Mouse (Mus musculus): ENCODE measurements around the gene Ak2. TPM values are rescaled to one million over a fixed set of nuclear protein-coding genes. Genes with fewer than 3 reads are reported as not detected.

The Ak2 gene
- polyA plus RNA-seq, 2 experiments = 127 to 165 TPM

DNA sequence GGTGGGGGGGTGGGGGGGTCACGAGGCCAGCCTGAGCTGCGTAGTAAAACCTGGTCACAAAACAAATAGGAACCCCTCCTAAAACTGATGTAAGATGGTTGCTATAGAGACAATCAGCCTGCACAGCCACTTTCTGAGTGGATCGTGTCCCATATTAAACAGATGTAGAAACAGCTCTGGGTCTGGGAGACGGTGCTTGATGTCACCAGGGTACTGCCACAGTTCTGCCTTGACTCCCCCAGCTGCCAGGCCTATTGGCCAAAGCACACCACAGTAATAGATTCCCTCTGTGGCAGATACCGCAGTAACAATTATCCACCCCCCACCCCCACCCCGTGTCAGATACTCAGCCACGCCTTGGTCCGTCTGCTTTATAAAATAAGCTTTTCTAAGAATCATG lies 6.6 kb downstream of the Ak2 start:
- Histone ChIP-seq H3K9ac (ENCODE audit: low read depth, low read length, severe bottlenecking) (no peak overlapping the region), H3K4me1 (ENCODE audit: control insufficient read depth, insufficient read depth, low read length) (peaks cover 23% of the 10 kb centered on the region), H3K27me3 (ENCODE audit: control insufficient read depth, insufficient read depth, low read length) (no peaks in the 10 kb centered on the region), H3K4me2 (replicated peaks; ENCODE audit: low read depth, low read length, severe bottlenecking) (no peak overlapping the region), H3K9me3 (ENCODE audit: control insufficient read depth, low read length) (no peaks in the 10 kb centered on the region), H3K4me3 (replicated peaks; ENCODE audit: low read length) (no peak overlapping the region), H3K27ac (replicated peaks; ENCODE audit: low read depth, low read length) (no peak overlapping the region), H3K36me3 (ENCODE audit: control insufficient read depth, insufficient read depth, low read length) (peaks cover 53% of the 10 kb centered on the region)
- no peak for ATAC-seq (ENCODE audit: low FRiP score, low read depth)
- DNase-seq (ENCODE audit: low spot score) = no peak
- TF ChIP-seq POLR2A (IDR thresholded peaks at IDR 0.05; ENCODE audit: borderline replicate concordance, extremely low read depth, insufficient read depth, insufficient read length) = no peak
- WGBS = 49% methylated on average over 8 of the region's 8 CpGs

DNA sequence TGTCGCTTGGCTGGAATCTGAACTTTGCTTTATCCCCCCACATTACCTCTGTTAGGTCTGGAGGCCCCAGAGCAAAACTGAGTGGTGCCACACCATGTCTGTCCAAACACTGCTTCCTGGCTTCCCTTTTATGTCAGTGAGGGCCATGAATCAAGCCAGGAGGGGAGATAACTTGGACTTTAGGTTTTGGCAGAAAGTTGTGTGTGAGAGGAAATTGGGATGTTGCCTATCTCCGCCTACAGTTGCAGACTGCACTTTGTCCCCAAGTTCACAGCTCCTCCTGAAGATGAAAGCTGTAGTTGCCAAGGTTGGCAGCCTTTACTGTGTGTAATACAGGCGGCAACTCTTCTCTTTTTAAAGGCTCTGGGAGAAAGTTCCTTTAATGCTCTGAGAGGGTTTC lies 9.0 kb downstream of the Ak2 start:
- ATAC-seq (ENCODE audit: low FRiP score, low read depth) (no peak), DNase-seq (ENCODE audit: low spot score) (no peak)
- 91% methylated on average over 3 of the region's 3 CpGs for WGBS
- H3K36me3 ChIP-seq (ENCODE audit: control insufficient read depth, insufficient read depth, low read length) = peaks cover 68% of the 10 kb centered on the region
- no peak overlapping the region for H3K27ac ChIP-seq (replicated peaks; ENCODE audit: low read depth, low read length)
- TF ChIP-seq POLR2A (IDR thresholded peaks at IDR 0.05; ENCODE audit: borderline replicate concordance, extremely low read depth, insufficient read depth, insufficient read length) = no peak
- peaks cover 11% of the 10 kb centered on the region; the same call in 1 of the 2 replicates for H3K4me1 ChIP-seq (ENCODE audit: control insufficient read depth, insufficient read depth, low read length)
- H3K9me3 ChIP-seq (ENCODE audit: control insufficient read depth, low read length) = no peaks in the 10 kb centered on the region
- no peak overlapping the region for H3K4me3 ChIP-seq (replicated peaks; ENCODE audit: low read length)
- no peak overlapping the region for H3K9ac ChIP-seq (ENCODE audit: low read depth, low read length, severe bottlenecking)
- no peak overlapping the region for H3K4me2 ChIP-seq (replicated peaks; ENCODE audit: low read depth, low read length, severe bottlenecking)
- H3K27me3 ChIP-seq (ENCODE audit: control insufficient read depth, insufficient read depth, low read length) = no peaks in the 10 kb centered on the region

DNA sequence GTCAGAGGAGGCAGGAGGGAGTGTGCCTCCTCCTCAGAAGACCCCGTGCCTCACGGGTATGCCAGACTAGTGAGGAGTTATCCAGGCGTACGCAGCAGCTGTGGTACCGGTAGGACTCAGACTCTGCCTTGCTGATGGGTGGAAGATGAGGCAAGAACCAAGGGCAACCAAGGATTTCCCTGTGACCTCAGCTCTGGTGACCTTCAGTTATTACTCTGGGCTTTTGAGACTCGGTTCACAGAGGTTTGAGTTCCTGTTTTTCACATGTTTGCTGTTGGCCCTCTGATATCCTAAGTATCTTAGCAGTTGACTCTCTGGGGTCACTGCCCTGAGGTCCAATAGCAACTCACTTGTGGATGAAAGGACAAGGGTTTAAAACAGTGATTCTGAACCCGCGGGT lies 12.0 kb downstream of the Ak2 start:
- ATAC-seq (ENCODE audit: low FRiP score, low read depth) (no peak), DNase-seq (ENCODE audit: low spot score) (no peak)
- H3K36me3 ChIP-seq (ENCODE audit: control insufficient read depth, insufficient read depth, low read length) = peaks cover 86% of the 10 kb centered on the region
- WGBS = 92% methylated on average over 8 of the region's 8 CpGs
- no peaks in the 10 kb centered on the region for H3K9me3 ChIP-seq (ENCODE audit: control insufficient read depth, low read length)
- H3K4me1 ChIP-seq (ENCODE audit: control insufficient read depth, insufficient read depth, low read length) = peaks cover 3% of the 10 kb centered on the region; the same call in 1 of the 2 replicates
- H3K27ac ChIP-seq (replicated peaks; ENCODE audit: low read depth, low read length) = no peak overlapping the region
- TF ChIP-seq POLR2A (IDR thresholded peaks at IDR 0.05; ENCODE audit: borderline replicate concordance, extremely low read depth, insufficient read depth, insufficient read length) = no peak
- H3K27me3 ChIP-seq (ENCODE audit: control insufficient read depth, insufficient read depth, low read length) = no peaks in the 10 kb centered on the region
- H3K4me2 ChIP-seq (replicated peaks; ENCODE audit: low read depth, low read length, severe bottlenecking) = no peak overlapping the region
- H3K4me3 ChIP-seq (replicated peaks; ENCODE audit: low read length) = no peak overlapping the region
- no peak overlapping the region for H3K9ac ChIP-seq (ENCODE audit: low read depth, low read length, severe bottlenecking)

DNA sequence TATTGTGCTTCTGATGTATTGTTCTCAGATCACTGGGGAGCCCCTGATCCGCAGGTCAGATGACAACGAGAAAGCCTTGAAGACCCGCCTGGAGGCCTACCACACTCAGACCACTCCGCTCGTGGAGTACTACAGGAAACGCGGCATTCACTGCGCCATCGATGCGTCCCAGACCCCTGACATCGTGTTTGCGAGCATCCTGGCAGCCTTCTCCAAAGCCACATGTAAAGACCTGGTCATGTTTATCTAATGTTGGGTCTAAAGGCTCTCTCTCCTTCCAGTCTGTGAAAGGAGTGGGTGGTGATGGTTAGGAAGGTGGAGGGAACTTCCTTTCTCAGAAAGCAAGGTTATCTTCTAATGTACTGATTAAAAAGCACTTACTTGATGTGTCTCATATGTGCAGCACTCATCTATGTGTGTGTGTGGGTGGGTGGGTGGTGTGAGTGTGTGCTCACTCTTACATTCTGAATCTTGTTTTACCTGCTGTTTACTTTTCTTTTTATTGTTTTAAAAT lies 16.3 kb downstream of the Ak2 start:
- DNase-seq (ENCODE audit: low spot score) (no peak), ATAC-seq (ENCODE audit: low FRiP score, low read depth) (no peak)
- H3K4me2 ChIP-seq (replicated peaks; ENCODE audit: low read depth, low read length, severe bottlenecking) = no peak overlapping the region
- H3K27me3 ChIP-seq (ENCODE audit: control insufficient read depth, insufficient read depth, low read length) = no peaks in the 10 kb centered on the region
- H3K36me3 ChIP-seq (ENCODE audit: control insufficient read depth, insufficient read depth, low read length) = peaks cover 76% of the 10 kb centered on the region
- no peak overlapping the region for H3K27ac ChIP-seq (replicated peaks; ENCODE audit: low read depth, low read length)
- no peak overlapping the region for H3K4me3 ChIP-seq (replicated peaks; ENCODE audit: low read length)
- no peak overlapping the region for H3K9ac ChIP-seq (ENCODE audit: low read depth, low read length, severe bottlenecking)
- H3K9me3 ChIP-seq (ENCODE audit: control insufficient read depth, low read length) = no peaks in the 10 kb centered on the region
- WGBS = 79% methylated on average over 12 of the region's 12 CpGs
- H3K4me1 ChIP-seq (ENCODE audit: control insufficient read depth, insufficient read depth, low read length) = no peaks in the 10 kb centered on the region
- no peak for TF ChIP-seq POLR2A (IDR thresholded peaks at IDR 0.05; ENCODE audit: borderline replicate concordance, extremely low read depth, insufficient read depth, insufficient read length)

DNA sequence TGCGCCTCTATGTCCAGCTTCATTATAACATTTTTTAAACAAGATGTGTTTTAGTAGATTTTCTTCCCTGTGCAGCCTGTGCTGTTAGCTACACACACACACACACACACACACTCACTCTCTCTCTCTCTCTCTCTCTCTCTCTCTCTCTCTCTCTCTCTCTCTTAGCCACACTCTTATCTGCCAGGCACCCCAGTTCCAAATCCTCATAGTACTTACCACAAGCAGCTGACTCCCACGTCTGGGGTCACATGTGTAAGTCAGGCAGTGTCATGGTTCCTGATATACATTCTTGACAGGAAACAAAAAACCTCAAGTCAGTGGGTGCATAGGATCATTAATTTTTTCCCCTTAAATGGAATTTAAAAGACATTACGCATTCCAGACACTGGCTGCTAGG lies 16.9 kb downstream of the Ak2 start:
- no peak for ATAC-seq (ENCODE audit: low FRiP score, low read depth)
- Histone ChIP-seq H3K27ac (replicated peaks; ENCODE audit: low read depth, low read length) (no peak overlapping the region), H3K4me3 (replicated peaks; ENCODE audit: low read length) (no peak overlapping the region), H3K4me1 (ENCODE audit: control insufficient read depth, insufficient read depth, low read length) (no peaks in the 10 kb centered on the region), H3K4me2 (replicated peaks; ENCODE audit: low read depth, low read length, severe bottlenecking) (no peak overlapping the region), H3K27me3 (ENCODE audit: control insufficient read depth, insufficient read depth, low read length) (no peaks in the 10 kb centered on the region), H3K9ac (ENCODE audit: low read depth, low read length, severe bottlenecking) (no peak overlapping the region), H3K36me3 (ENCODE audit: control insufficient read depth, insufficient read depth, low read length) (peaks cover 70% of the 10 kb centered on the region), H3K9me3 (ENCODE audit: control insufficient read depth, low read length) (no peaks in the 10 kb centered on the region)
- DNase-seq (ENCODE audit: low spot score) = no peak
- WGBS = 82% methylated on average over 3 of the region's 3 CpGs
- TF ChIP-seq POLR2A (IDR thresholded peaks at IDR 0.05; ENCODE audit: borderline replicate concordance, extremely low read depth, insufficient read depth, insufficient read length) = no peak

DNA sequence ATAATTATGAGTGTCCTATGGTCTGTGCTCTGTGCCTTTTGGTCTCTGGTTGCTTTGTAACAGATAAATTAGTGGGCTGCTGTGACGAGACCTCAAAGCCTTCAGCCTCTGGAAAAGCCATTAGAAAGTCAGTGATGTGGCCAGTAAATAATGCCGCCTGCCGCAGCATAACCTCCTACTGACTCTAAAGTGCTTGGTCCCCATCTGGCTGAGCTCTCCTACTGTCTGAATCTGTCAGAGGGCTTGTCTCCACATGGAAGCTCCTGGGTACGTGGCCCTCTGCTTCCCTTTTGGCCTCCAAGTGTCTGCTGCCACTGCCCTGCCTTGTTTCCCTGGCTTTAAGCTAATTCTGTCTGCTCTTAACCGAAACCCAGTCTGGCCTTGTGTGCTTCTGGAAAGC lies 17.8 kb downstream of the Ak2 start:
- Histone ChIP-seq H3K27me3 (ENCODE audit: control insufficient read depth, insufficient read depth, low read length) (no peaks in the 10 kb centered on the region), H3K27ac (replicated peaks; ENCODE audit: low read depth, low read length) (no peak overlapping the region), H3K9ac (ENCODE audit: low read depth, low read length, severe bottlenecking) (no peak overlapping the region), H3K4me3 (replicated peaks; ENCODE audit: low read length) (no peak overlapping the region), H3K4me2 (replicated peaks; ENCODE audit: low read depth, low read length, severe bottlenecking) (no peak overlapping the region), H3K9me3 (ENCODE audit: control insufficient read depth, low read length) (no peaks in the 10 kb centered on the region), H3K36me3 (ENCODE audit: control insufficient read depth, insufficient read depth, low read length) (peaks cover 65% of the 10 kb centered on the region), H3K4me1 (ENCODE audit: control insufficient read depth, insufficient read depth, low read length) (no peaks in the 10 kb centered on the region)
- DNase-seq (ENCODE audit: low spot score) = no peak
- TF ChIP-seq POLR2A (IDR thresholded peaks at IDR 0.05; ENCODE audit: borderline replicate concordance, extremely low read depth, insufficient read depth, insufficient read length) = no peak
- ATAC-seq (ENCODE audit: low FRiP score, low read depth) = no peak
- 47% methylated on average over 5 of the region's 5 CpGs for WGBS
